Mouse (Mus musculus) liver, adult 2 months (tissue): ENCODE measurements at regions not wholly inside any gene's neighbourhood (a gene's known extent, or its start where the extent isn't known, plus 50 kb on each side); places are given as distances from the start of the nearest gene placed in this dataset.

ENCODE experiments used
- CTCF ChIP-seq: fragments of 200-500 bp; IDR thresholded peaks from 2 replicates; pipeline ENCODE4 v1.5.1; 2011; ENCODE audit warnings: low read depth, low read length, control low read depth
- POLR2A ChIP-seq: fragments of 200-500 bp; IDR thresholded peaks from 2 replicates; pipeline ENCODE4 v1.6.1; 2011; ENCODE audit warnings: low read length, control low read depth; ENCODE audit not compliant: insufficient read depth; ENCODE audit errors: extremely low read depth

DNA sequence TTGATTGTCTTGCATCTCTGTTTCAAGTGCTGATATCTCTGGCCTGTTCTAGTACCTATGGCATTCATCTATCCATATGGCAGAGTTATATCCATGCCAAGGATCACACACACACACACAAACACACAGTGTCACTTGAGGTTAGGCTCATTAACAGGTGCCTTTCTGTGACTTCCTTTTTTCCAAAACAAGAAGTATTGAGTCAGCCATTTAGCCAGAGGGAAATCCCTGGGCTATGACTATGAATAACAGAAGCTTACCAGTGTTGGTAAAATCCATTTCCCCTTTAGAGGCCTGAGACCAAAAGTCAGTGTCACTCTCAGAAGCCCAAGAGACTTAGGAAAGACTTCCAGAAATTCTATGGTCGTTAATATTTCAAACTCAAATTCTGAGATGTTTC lies 111.6 kb downstream of the Tmco5 start:
- TF ChIP-seq CTCF, result no peak
- no peak for TF ChIP-seq POLR2A
